Comparison of ENCODE assay signal across 13 mouse cellular contexts in the genomic region with DNA sequence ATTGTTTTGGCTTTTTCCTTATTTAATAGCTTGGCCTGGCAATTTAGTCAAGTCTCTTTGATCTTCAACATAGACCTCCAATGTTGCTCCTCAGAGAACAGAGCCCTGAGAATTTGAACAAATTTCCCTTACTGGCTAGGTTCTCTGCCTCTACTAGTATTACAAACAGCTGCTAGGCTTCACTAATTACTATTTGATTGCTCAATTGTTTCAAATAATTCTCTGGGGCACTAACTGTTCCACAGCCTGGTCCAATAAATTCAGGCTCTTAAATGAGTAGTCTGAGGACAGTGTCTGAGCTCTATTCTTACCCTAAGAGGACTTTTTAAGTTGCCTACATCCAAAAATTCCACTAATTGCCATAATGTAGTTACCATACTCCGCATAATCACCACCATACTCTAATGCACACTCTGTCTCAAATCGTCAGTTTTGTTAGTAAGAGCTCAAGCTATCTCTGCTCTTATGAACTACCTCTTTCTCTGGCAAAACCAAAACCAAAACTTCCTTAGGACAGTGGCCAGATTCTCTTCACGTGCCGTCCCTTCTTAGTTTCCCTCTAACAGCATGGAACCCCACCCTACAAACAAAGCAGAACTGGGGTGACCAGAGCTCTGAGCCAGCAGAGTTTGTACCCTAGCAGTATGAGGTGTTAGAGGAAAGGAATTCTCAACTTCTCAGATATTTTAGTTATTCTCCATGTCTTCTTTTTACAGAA.
A peak's percentile ranks its signal among the peaks of the same experiment; 100 is the strongest.
DNase-seq lines count a peak whose midpoint lies in the region; ATAC-seq and TF ChIP-seq lines count a peak whose summit lies in the region.
"Had no signal": no experiment of that assay in that cellular context is flagged by ENCODE, and none has a peak within 500 bp of the region (broad histone marks: within the 10 kb centered on the region; RNA-seq: fewer than 3 reads in every experiment).

No protein-coding gene starts in this region.

- no peak for ATAC-seq in embryonic facial prominence, embryonic 14.5 days (ENCODE audit: low read depth)
- ATAC-seq in kidney, postnatal 0 days (replicated peaks; ENCODE audit: low FRiP score, low read depth), result no peak
- no peak for ATAC-seq in limb, embryonic 12.5 days (ENCODE audit: insufficient number of reproducible peaks, insufficient read depth, low FRiP score, low TSS enrichment, low read depth)
- no peak for ATAC-seq in hindbrain, embryonic 14.5 days (ENCODE audit: low FRiP score)

- H3K27me3 ChIP-seq in embryonic facial prominence, embryonic 14.5 days (replicated peaks; ENCODE audit: control insufficient read depth, insufficient read depth, low read length), result no peaks in the 10 kb centered on the region
- H3K27me3 ChIP-seq in embryonic facial prominence, embryonic 10.5 days (replicated peaks; ENCODE audit: low read depth, poor library complexity, severe bottlenecking), result no peaks in the 10 kb centered on the region
- H3K27me3 ChIP-seq in kidney, postnatal 0 days (ENCODE audit: insufficient read depth, low read length), result no peaks in the 10 kb centered on the region
- H3K27me3 ChIP-seq in limb, embryonic 12.5 days, result no peaks in the 10 kb centered on the region
- no peaks in the 10 kb centered on the region for H3K27me3 ChIP-seq in hindbrain, embryonic 14.5 days (ENCODE audit: control insufficient read depth, insufficient read depth, low read length)
- H3K27me3 ChIP-seq: heart, embryonic 13.5 days had no signal

- no peaks in the 10 kb centered on the region for H3K9me3 ChIP-seq in embryonic facial prominence, embryonic 14.5 days (ENCODE audit: control insufficient read depth, low read length)
- H3K9me3 ChIP-seq in embryonic facial prominence, embryonic 10.5 days, result no peaks in the 10 kb centered on the region
- no peaks in the 10 kb centered on the region for H3K9me3 ChIP-seq in kidney, postnatal 0 days (replicated peaks; ENCODE audit: low read length)
- no peaks in the 10 kb centered on the region for H3K9me3 ChIP-seq in limb, embryonic 12.5 days
- H3K9me3 ChIP-seq in hindbrain, embryonic 14.5 days (ENCODE audit: control insufficient read depth, low read length), result no peaks in the 10 kb centered on the region
- H3K9me3 ChIP-seq: forebrain, embryonic 10.5 days; heart, embryonic 13.5 days had no signal

- 0 out of 2 replicates have a peak, but pooled peaks cover 4% of the 10 kb centered on the region for H3K4me1 ChIP-seq in embryonic facial prominence, embryonic 14.5 days (ENCODE audit: control insufficient read depth, insufficient read depth, low read length)
- H3K4me1 ChIP-seq in embryonic facial prominence, embryonic 10.5 days, result peaks cover 7% of the 10 kb centered on the region; the same call in 1 of the 2 replicates
- H3K4me1 ChIP-seq in kidney, postnatal 0 days (replicated peaks; ENCODE audit: insufficient read depth, low read length), result no peaks in the 10 kb centered on the region
- peaks cover 31% of the 10 kb centered on the region for H3K4me1 ChIP-seq in limb, embryonic 12.5 days (replicated peaks)
- H3K4me1 ChIP-seq in hindbrain, embryonic 14.5 days (replicated peaks; ENCODE audit: control insufficient read depth, insufficient read depth, low read length), result no peaks in the 10 kb centered on the region
- H3K4me1 ChIP-seq: forebrain, embryonic 10.5 days; heart, embryonic 13.5 days had no signal

- no peaks in the 10 kb centered on the region for H3K36me3 ChIP-seq in embryonic facial prominence, embryonic 14.5 days (ENCODE audit: control insufficient read depth, insufficient read depth, low read length)
- no peaks in the 10 kb centered on the region for H3K36me3 ChIP-seq in embryonic facial prominence, embryonic 10.5 days (replicated peaks)
- H3K36me3 ChIP-seq in kidney, postnatal 0 days (ENCODE audit: insufficient read depth, low read length), result no peaks in the 10 kb centered on the region
- H3K36me3 ChIP-seq in limb, embryonic 12.5 days, result no peaks in the 10 kb centered on the region
- H3K36me3 ChIP-seq in hindbrain, embryonic 14.5 days (replicated peaks; ENCODE audit: control insufficient read depth, insufficient read depth), result no peaks in the 10 kb centered on the region
- H3K36me3 ChIP-seq: forebrain, embryonic 10.5 days; heart, embryonic 13.5 days had no signal

- H3K9ac ChIP-seq in embryonic facial prominence, embryonic 14.5 days (ENCODE audit: low read depth, low read length), result no peak overlapping the region
- H3K9ac ChIP-seq in kidney, postnatal 0 days (ENCODE audit: low read depth, low read length), result no peak overlapping the region
- no peak overlapping the region for H3K9ac ChIP-seq in limb, embryonic 12.5 days (replicated peaks)
- no peak overlapping the region for H3K9ac ChIP-seq in hindbrain, embryonic 14.5 days
- H3K9ac ChIP-seq: heart, embryonic 13.5 days had no signal

- DNase-seq in embryonic facial prominence, embryonic 14.5 days (ENCODE audit: low spot score), result peak; percentile 11
- no peak for DNase-seq in embryonic facial prominence, embryonic 10.5 days (ENCODE audit: low spot score)
- peak; percentile 42 for DNase-seq in kidney, postnatal 0 days (ENCODE audit: low spot score)
- no peak for DNase-seq in kidney, postnatal 14 days
- DNase-seq in monocyte, adult 2 months (ENCODE audit: low read depth in 1 of 2, low spot score in 2 of 2), result peak; percentile 37 to 43
- no peak for DNase-seq in layer of hippocampus, adult 9-11 months
- no peak for DNase-seq in hindbrain, embryonic 14.5 days (ENCODE audit: low spot score)
- DNase-seq: kidney, postnatal 4 days; right cerebral cortex, adult 18-20 months had no signal

- no peak overlapping the region for H3K4me3 ChIP-seq in embryonic facial prominence, embryonic 14.5 days (ENCODE audit: low read depth, low read length)
- H3K4me3 ChIP-seq in embryonic facial prominence, embryonic 10.5 days, result no peak overlapping the region
- H3K4me3 ChIP-seq in kidney, postnatal 0 days (replicated peaks; ENCODE audit: low read depth, low read length), result no peak overlapping the region
- H3K4me3 ChIP-seq in limb, embryonic 12.5 days (replicated peaks), result no peak overlapping the region
- H3K4me3 ChIP-seq in hindbrain, embryonic 14.5 days (replicated peaks; ENCODE audit: low read length), result no peak overlapping the region
- H3K4me3 ChIP-seq: forebrain, embryonic 10.5 days; heart, embryonic 13.5 days had no signal

- H3K4me2 ChIP-seq in embryonic facial prominence, embryonic 14.5 days (ENCODE audit: low read depth, low read length), result no peak overlapping the region
- H3K4me2 ChIP-seq in kidney, postnatal 0 days (ENCODE audit: low read length), result no peak overlapping the region
- no peak overlapping the region for H3K4me2 ChIP-seq in limb, embryonic 12.5 days
- H3K4me2 ChIP-seq in hindbrain, embryonic 14.5 days (replicated peaks), result no peak overlapping the region
- H3K4me2 ChIP-seq: heart, embryonic 13.5 days had no signal

- TF ChIP-seq CTCF in kidney, postnatal 0 days (IDR thresholded peaks at IDR 0.05; ENCODE audit: low read depth), result no peak

- WGBS in embryonic facial prominence, embryonic 14.5 days, result 59% methylated on average over 4 of the region's 4 CpGs
- WGBS in embryonic facial prominence, embryonic 10.5 days, result 81% methylated on average over 4 of the region's 4 CpGs
- WGBS in kidney, postnatal 0 days, result 67% methylated on average over 4 of the region's 4 CpGs
- 56% methylated on average over 4 of the region's 4 CpGs for WGBS in limb, embryonic 12.5 days
- 92% methylated on average over 4 of the region's 4 CpGs for WGBS in hindbrain, embryonic 14.5 days

- H3K27ac ChIP-seq in embryonic facial prominence, embryonic 14.5 days (replicated peaks; ENCODE audit: low read depth, low read length), result no peak overlapping the region
- no peak overlapping the region for H3K27ac ChIP-seq in embryonic facial prominence, embryonic 10.5 days (replicated peaks)
- no peak overlapping the region for H3K27ac ChIP-seq in kidney, postnatal 0 days
- peak overlapping the region; percentile 82 for H3K27ac ChIP-seq in limb, embryonic 12.5 days
- no peak overlapping the region for H3K27ac ChIP-seq in hindbrain, embryonic 14.5 days
- H3K27ac ChIP-seq: forebrain, embryonic 10.5 days; heart, embryonic 13.5 days; stomach, postnatal 0 days had no signal

Comparison
In these comparisons a context has a peak if more than half of its experiments do, and no peak if none do; other contexts are left out.
1. DNase-seq: peak in embryonic facial prominence, embryonic 14.5 days (single experiment), kidney, postnatal 0 days (single experiment) and monocyte, adult 2 months (2 of 2); none in embryonic facial prominence, embryonic 10.5 days (single experiment), kidney, postnatal 14 days (single experiment), layer of hippocampus, adult 9-11 months (single experiment) and hindbrain, embryonic 14.5 days (single experiment).